Mouse (Mus musculus) thymus, adult 2 months (tissue): ENCODE results near the gene Suclg2.

Source experiments
- CTCF ChIP-seq: fragments of 200-500 bp; IDR thresholded peaks from 2 replicates; pipeline ENCODE4 v1.5.1; 2012; ENCODE audit warnings: mild to moderate bottlenecking, control low read depth, low read length, moderate library complexity, borderline replicate concordance; ENCODE audit not compliant: control insufficient read depth, poor library complexity, insufficient read depth; ENCODE audit errors: extremely low read depth
- POLR2A ChIP-seq: fragments of 200-500 bp; IDR thresholded peaks from 2 replicates; pipeline ENCODE4 v1.6.1; 2012; ENCODE audit warnings: mild to moderate bottlenecking, low read length, control low read depth, moderate library complexity; ENCODE audit not compliant: control insufficient read depth, poor library complexity, insufficient read depth; ENCODE audit errors: extremely low read depth

GRCm38 (mm10) chr6:95587108-95587796, 131.3 kb downstream of the Suclg2 start:
- TF ChIP-seq POLR2A = no peak
- no peak for TF ChIP-seq CTCF
